Mouse (Mus musculus) kidney, postnatal 0 days (tissue): Measurements from ENCODE around the gene Ssh1. TPM values are rescaled to one million over a fixed set of nuclear protein-coding genes. Genes with fewer than 3 reads are reported as not detected.

Experiments used
- ATAC-seq: fragments of 200-750 bp; cut with Nextera tagmentation; replicated peaks from 2 replicates; pipeline ENCODE4 v1.8.0; 2017; ENCODE audit warnings: low read depth, moderate number of reproducible peaks, moderate TSS enrichment, moderate library complexity; ENCODE audit not compliant: low FRiP score
- DNase-seq: peaks from one replicate; pipeline ENCODE4 v3.0.0-alpha.2; 2016; ENCODE audit warnings: low spot score
- H3K27ac ChIP-seq: fragments of 300-500 bp; sonication (generic); 2 replicates; pipeline ENCODE4 v1.5.1; 2014; ENCODE audit warnings: mild to moderate bottlenecking
- H3K27me3 ChIP-seq: fragments of 300-500 bp; sonication (generic); 2 replicates; pipeline ENCODE4 v1.6.1; 2014; ENCODE audit warnings: low read length, mixed read lengths; ENCODE audit not compliant: insufficient read depth
- H3K36me3 ChIP-seq: fragments of 300-500 bp; sonication (generic); 2 replicates; pipeline ENCODE4 v1.6.1; 2014; ENCODE audit warnings: low read length, mixed read lengths; ENCODE audit not compliant: insufficient read depth
- H3K4me1 ChIP-seq: fragments of 300-500 bp; sonication (generic); replicated peaks from 2 replicates; pipeline ENCODE4 v1.6.1; 2014; ENCODE audit warnings: antibody characterized with exemption, low read length, mixed read lengths; ENCODE audit not compliant: insufficient read depth
- H3K4me2 ChIP-seq: fragments of 300-500 bp; sonication (generic); 2 replicates; pipeline ENCODE4 v1.6.1; 2014; ENCODE audit warnings: mild to moderate bottlenecking, low read length, moderate library complexity, mixed read lengths
- H3K4me3 ChIP-seq: fragments of 300-500 bp; sonication (generic); replicated peaks from 2 replicates; pipeline ENCODE4 v1.5.1; 2014; ENCODE audit warnings: low read depth, low read length
- H3K9ac ChIP-seq: fragments of 300-500 bp; sonication (generic); 2 replicates; pipeline ENCODE4 v1.6.1; 2014; ENCODE audit warnings: low read depth, low read length
- H3K9me3 ChIP-seq: fragments of 300-500 bp; sonication (generic); replicated peaks from 2 replicates; pipeline ENCODE4 v1.6.1; 2016; ENCODE audit warnings: low read length, inconsistent platforms, mixed read lengths
- CTCF ChIP-seq: IDR thresholded peaks from 2 replicates; pipeline ENCODE4 v1.5.1; 2016; ENCODE audit warnings: antibody characterized with exemption, low read depth, mild to moderate bottlenecking, moderate library complexity
- whole genome bisulfite sequencing: fragments of 180-500 bp; shearing (Covaris S2); extraction: QIAGEN DNeasy Blood & Tissue Kit; methylation state at CpG from one replicate; pipeline ENCODE4 v1.1.7; 2014; 5-methylcytosine and 5-hydroxymethylcytosine counted together
- polyA plus RNA-seq: library from polyadenylated mRNA; unstranded; fragments of >200 nt; fragmentation: Nextera tagmentation; extraction: Ambion mirVana; gene quantifications from 2 replicates; pipeline ENCODE4 v1.2.1, GENCODE M21; 2015

Gene Ssh1
- polyA plus RNA-seq, 1 experiment from 2014 or later = 10.0 TPM

- Histone ChIP-seq H3K9me3 (no peaks in the 10 kb centered on the region), H3K27me3 (no peaks in the 10 kb centered on the region), H3K4me3 (no peak overlapping the region), H3K4me2 (no peak overlapping the region), H3K27ac (no peak overlapping the region), H3K9ac (no peak overlapping the region), H3K36me3 (peaks cover 23% of the 10 kb centered on the region), H3K4me1 (no peaks in the 10 kb centered on the region)
- 70% methylated on average over 14 of the region's 14 CpGs for WGBS
- DNase-seq = no peak
- TF ChIP-seq CTCF = no peak
- no peak for ATAC-seq
Observed at GRCm38 (mm10) chr5:113964972-113965371, 28.7 kb downstream of the Ssh1 start.

GRCm38 (mm10) chr5:113961776-113962175 lies 31.9 kb downstream of the Ssh1 start:
- Histone ChIP-seq H3K4me3 (no peak overlapping the region), H3K9me3 (no peaks in the 10 kb centered on the region), H3K36me3 (peaks cover 23% of the 10 kb centered on the region), H3K27me3 (no peaks in the 10 kb centered on the region), H3K4me2 (no peak overlapping the region), H3K27ac (no peak overlapping the region), H3K9ac (no peak overlapping the region), H3K4me1 (no peaks in the 10 kb centered on the region)
- WGBS = 50% methylated on average over 7 of the region's 7 CpGs
- TF ChIP-seq CTCF = no peak
- DNase-seq (peak; percentile 44), ATAC-seq (0 out of 2 replicates have a peak, but pooled peaks have one; percentile 12)

DNA sequence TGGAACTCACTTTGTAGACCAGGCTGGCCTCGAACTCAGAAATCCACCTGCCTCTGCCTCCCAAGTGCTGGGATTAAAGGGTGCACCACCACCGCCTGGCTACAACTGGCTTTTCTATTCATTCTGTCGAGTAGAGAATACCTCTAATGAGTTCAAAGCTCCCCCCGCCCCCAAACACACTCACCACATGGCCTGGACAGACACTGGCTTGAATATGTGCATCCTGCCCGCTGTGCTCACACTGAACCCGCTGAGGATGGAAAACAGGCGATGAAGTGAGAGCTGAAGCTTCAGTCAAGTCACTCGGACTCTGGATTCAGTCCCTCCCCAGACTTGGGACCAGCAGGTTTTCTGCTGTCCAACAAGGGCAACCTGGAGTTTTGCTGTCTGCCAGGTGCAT lies 33.3 kb downstream of the Ssh1 start:
- H3K36me3 ChIP-seq = peaks cover 14% of the 10 kb centered on the region
- TF ChIP-seq CTCF = no peak
- ATAC-seq (no peak), DNase-seq (no peak)
- H3K27ac ChIP-seq = no peak overlapping the region
- no peak overlapping the region for H3K9ac ChIP-seq
- H3K9me3 ChIP-seq = no peaks in the 10 kb centered on the region
- no peaks in the 10 kb centered on the region for H3K4me1 ChIP-seq
- H3K4me3 ChIP-seq = no peak overlapping the region
- H3K4me2 ChIP-seq = no peak overlapping the region
- WGBS = 83% methylated on average over 7 of the region's 8 CpGs
- H3K27me3 ChIP-seq = no peaks in the 10 kb centered on the region

DNA sequence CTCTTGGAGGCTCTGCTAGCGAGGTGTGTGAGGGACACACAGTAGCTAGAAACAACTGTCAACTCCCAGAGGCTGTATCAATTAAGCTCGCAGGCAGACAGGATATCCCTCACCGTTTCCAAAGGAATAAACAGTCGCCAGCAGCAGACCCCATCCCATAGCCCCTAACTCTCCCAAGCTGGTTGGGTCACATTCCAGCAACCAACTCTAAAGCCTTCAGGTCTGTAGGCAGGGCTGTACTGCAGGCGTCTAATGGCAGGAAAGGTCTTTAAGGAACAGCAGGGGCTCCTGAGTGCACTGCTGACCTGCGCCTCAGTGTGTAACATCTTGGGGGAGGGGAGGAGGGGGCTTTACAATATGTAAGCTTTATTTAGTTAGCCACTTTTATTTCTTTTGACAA lies 34.7 kb downstream of the Ssh1 start:
- H3K27me3 ChIP-seq = no peaks in the 10 kb centered on the region
- no peak for DNase-seq
- no peaks in the 10 kb centered on the region for H3K4me1 ChIP-seq
- H3K27ac ChIP-seq = no peak overlapping the region
- 25% methylated on average over 6 of the region's 6 CpGs for WGBS
- H3K4me2 ChIP-seq = no peak overlapping the region
- peaks cover 12% of the 10 kb centered on the region; the same call in 1 of the 2 replicates for H3K36me3 ChIP-seq
- no peak overlapping the region for H3K4me3 ChIP-seq
- no peak overlapping the region for H3K9ac ChIP-seq
- no peak for TF ChIP-seq CTCF
- ATAC-seq = no peak
- H3K9me3 ChIP-seq = no peaks in the 10 kb centered on the region

GRCm38 (mm10) chr5:113956510-113956909 lies 37.2 kb downstream of the Ssh1 start:
- WGBS = 5% methylated on average over 4 of the region's 4 CpGs
- H3K4me3 ChIP-seq = no peak overlapping the region

DNA sequence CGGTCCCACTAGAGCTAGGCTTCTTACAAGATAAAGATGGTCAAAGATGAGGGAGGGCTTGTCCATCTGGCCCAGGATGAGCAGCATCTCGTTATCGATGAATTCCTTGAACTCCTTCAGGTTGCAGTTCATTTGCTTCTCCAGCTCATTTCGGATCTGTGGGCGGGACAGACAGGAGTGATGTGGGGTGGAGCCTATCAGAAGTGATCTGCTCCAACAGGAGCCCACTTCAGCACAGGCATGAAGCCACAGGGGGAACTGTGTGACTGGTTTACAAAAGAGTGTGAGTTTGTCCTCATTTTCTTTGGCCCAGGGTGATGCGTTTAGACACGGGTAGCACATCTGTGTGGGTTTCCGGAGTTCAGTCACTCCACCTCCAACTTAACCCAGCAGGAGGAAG lies 38.0 kb downstream of the Ssh1 start:
- DNase-seq = no peak
- H3K4me3 ChIP-seq = no peak overlapping the region
- H3K9me3 ChIP-seq = no peaks in the 10 kb centered on the region
- H3K27me3 ChIP-seq = no peaks in the 10 kb centered on the region
- H3K36me3 ChIP-seq = peaks cover 17% of the 10 kb centered on the region; the same call in 1 of the 2 replicates
- H3K9ac ChIP-seq = no peak overlapping the region
- no peak overlapping the region for H3K4me2 ChIP-seq
- no peak overlapping the region for H3K27ac ChIP-seq
- TF ChIP-seq CTCF = no peak
- H3K4me1 ChIP-seq = no peaks in the 10 kb centered on the region
- 85% methylated on average over 8 of the region's 8 CpGs for WGBS
- no peak for ATAC-seq

More at GRCm38 (mm10) chr5:113956510-113956909, 37.2 kb downstream of the Ssh1 start:
- no peaks in the 10 kb centered on the region for H3K9me3 ChIP-seq
- H3K27ac ChIP-seq = no peak overlapping the region
- H3K4me1 ChIP-seq = no peaks in the 10 kb centered on the region
- peak; percentile 97 for TF ChIP-seq CTCF
- H3K27me3 ChIP-seq = no peaks in the 10 kb centered on the region
- H3K36me3 ChIP-seq = peaks cover 17% of the 10 kb centered on the region; the same call in 1 of the 2 replicates
- no peak overlapping the region for H3K4me2 ChIP-seq
- ATAC-seq (peak; percentile 37; the same call in 1 of the 2 replicates), DNase-seq (peak; percentile 85)
- H3K9ac ChIP-seq = no peak overlapping the region

DNA sequence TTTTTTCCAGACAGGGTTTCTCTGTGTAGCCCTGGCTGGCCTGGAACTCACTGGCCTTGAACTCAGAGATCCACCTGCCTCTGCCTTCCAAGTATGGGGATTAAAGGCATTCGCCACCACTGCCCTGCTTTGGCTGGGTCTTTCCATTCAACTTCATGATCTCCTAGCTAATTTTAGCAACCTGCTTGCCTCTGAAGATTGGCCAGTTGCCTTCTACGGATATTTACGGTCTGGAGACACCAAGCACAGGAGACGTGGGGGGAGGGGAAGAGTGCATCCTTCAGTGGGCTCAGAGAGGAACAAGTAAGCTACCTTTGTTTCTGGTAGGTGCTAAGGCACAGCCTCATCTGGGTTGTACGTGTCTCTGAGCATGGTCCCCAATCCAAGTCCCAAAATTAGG lies 38.4 kb downstream of the Ssh1 start:
- Histone ChIP-seq H3K9ac (no peak overlapping the region), H3K4me1 (no peaks in the 10 kb centered on the region), H3K27me3 (no peaks in the 10 kb centered on the region), H3K27ac (no peak overlapping the region), H3K9me3 (no peaks in the 10 kb centered on the region), H3K4me3 (no peak overlapping the region), H3K36me3 (peaks cover 21% of the 10 kb centered on the region), H3K4me2 (no peak overlapping the region)
- ATAC-seq (no peak), DNase-seq (no peak)
- 77% methylated on average over 5 of the region's 5 CpGs for WGBS
- no peak for TF ChIP-seq CTCF
